Mouse (Mus musculus) left cerebral cortex, adult 2 months (tissue): ENCODE data around the gene Gm10959. TPM values are rescaled to one million over a fixed set of nuclear protein-coding genes. Genes with fewer than 3 reads are reported as not detected.
"Not testable (repeated sequence)": the region's sequence is repeated elsewhere in the genome, so short reads cannot be mapped to it uniquely, and the experiment has no call there.

Source experiments
- DNase-seq, 2 experiments: peaks; one replicate each; pipeline ENCODE4 v3.0.0; 2021 to 2022; ENCODE audit warnings: low spot score in 2 of 2, mixed read lengths in 1 of 2; ENCODE audit errors: extremely low spot score in 1 of 2
- H3K27ac ChIP-seq: fragments of 200-600 bp; 2 replicates; pipeline ENCODE4 v1.8.1; 2022
- H3K4me3 ChIP-seq: fragments of 200-600 bp; 2 replicates; pipeline ENCODE4 v1.8.1; 2022
- CTCF ChIP-seq: fragments of 200-600 bp; IDR thresholded peaks from 2 replicates; pipeline ENCODE4 v1.8.1; 2022; ENCODE audit warnings: antibody characterized with exemption, mild to moderate bottlenecking, moderate library complexity
- intact Hi-C: fragments of 180-260 bp; cut with DNase I; formaldehyde crosslinking; loops from one replicate; pipeline ENCODE4 v1.15.1; 2025
- long read RNA-seq, 2 experiments: library from polyadenylated mRNA; stranded (forward); transcript quantifications; one replicate each; pipeline ENCODE4 v2.0.0; 2021; ENCODE audit warnings: borderline mapping rate in 2 of 2
- total RNA-seq, 2 experiments: library from RNA; stranded (reverse); gene quantifications; 2 replicates each; pipeline ENCODE4 v1.2.3; 2021

Gene Gm10959
- total RNA-seq: not detected
- long read RNA-seq, experiment 1: 0 reads
- long read RNA-seq, experiment 2: 0 reads

- intact Hi-C loops: no loop called here
- H3K4me3 ChIP-seq: no peak within 1 kb of the TSS
- TF ChIP-seq CTCF: no peak
- no peak for DNase-seq
- no peak within 1 kb of the TSS for H3K27ac ChIP-seq
Observed at GRCm38 (mm10) chr3:122919260-122919659, at the start of gene Gm10959. Gene Gm10959, minus strand, starts transcription at chr3:122919360.

DNA sequence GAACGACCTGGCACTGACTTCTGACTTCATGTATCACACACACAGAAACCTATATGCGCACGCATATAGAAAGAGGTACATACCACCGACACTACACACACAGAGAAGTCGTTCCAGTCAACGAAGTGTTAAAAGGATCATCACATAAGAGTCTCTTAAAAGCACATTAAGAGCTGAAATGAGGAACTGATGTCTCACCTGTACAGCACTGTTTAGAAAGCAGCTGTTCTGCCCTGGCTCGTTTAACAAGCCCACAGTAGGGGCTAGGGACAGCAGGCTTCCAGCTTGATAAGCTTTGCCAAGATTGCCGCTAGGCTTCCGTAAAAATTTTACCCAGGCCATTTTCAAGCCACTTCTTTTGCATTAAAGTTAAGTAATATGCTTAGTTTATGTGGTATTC is 49.2 kb upstream of the Gm10959 start:
- Histone ChIP-seq H3K27ac (no peak overlapping the region), H3K4me3 (no peak overlapping the region)
- no peak for TF ChIP-seq CTCF
- no peak for DNase-seq
- intact Hi-C loops: no loop called here

- intact Hi-C loops: no loop called here
- no peak for DNase-seq
- Histone ChIP-seq H3K4me3 (no peak overlapping the region), H3K27ac (no peak overlapping the region)
- no peak for TF ChIP-seq CTCF
Observed at GRCm38 (mm10) chr3:122964301-122964700, 45.1 kb upstream of the Gm10959 start.

DNA sequence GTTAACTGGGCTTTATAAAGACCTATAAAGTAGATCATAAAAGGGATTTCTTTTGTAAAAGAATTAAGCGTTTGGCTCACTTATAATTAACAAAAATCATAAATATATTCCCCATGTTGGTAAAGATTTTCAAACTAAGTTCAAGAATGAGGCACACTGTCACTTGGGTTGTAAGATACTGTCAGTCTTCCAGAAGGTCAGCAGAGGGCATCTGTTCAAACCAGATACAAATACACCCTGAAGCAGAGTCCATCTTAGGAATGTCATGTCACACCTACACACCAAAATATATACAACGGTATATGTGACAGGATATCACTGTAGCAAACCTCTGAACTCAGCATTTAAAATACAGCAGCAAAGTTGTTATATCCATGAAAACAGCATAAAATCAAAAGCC is 31.0 kb upstream of the Gm10959 start:
- H3K27ac ChIP-seq: no peak overlapping the region
- no peak; the same call in 1 of the 2 replicates for TF ChIP-seq CTCF
- intact Hi-C loops: no loop called here

DNA sequence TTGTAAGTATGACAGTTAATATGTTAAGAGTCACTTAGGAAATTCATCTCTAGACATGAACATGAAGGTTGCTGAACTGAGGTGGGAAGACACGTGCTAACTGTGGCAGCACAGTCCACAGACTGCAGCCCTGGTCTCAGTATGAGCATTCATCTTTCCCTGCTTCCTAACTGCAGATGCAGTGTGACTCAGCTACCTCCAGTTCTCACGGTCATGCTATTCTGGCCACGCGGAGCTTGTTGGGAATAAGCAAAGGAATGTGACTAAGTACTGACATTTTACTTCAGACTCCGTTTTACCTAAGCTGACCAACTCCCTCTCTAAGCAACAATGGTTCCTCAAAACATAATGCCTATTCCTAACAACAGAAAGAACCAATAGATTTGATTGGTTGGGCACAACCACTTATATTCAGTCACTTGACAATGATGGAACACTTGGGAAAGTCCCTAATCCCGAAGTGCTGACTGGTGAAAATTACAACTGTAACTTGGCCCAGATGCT is 24.3 kb upstream of the Gm10959 start:
- Histone ChIP-seq H3K4me3 (no peak overlapping the region), H3K27ac (no peak overlapping the region)
- DNase-seq: no peak
- intact Hi-C loops: no loop called here
- TF ChIP-seq CTCF: no peak

More for the DNA sequence above, 31.0 kb upstream of the Gm10959 start:
- no peak for DNase-seq
- no peak overlapping the region for H3K4me3 ChIP-seq

- TF ChIP-seq CTCF: peak; percentile 71
- Histone ChIP-seq H3K27ac (no peak overlapping the region), H3K4me3 (no peak overlapping the region)
- DNase-seq: no peak
- intact Hi-C loops: loop anchor here (1.0 to 5.0 kb wide), 2 partner anchors 164 to 218 kb away; no protein-coding TSS in a partner anchor
Observed at GRCm38 (mm10) chr3:122939215-122939614, 20.1 kb upstream of the Gm10959 start.

DNA sequence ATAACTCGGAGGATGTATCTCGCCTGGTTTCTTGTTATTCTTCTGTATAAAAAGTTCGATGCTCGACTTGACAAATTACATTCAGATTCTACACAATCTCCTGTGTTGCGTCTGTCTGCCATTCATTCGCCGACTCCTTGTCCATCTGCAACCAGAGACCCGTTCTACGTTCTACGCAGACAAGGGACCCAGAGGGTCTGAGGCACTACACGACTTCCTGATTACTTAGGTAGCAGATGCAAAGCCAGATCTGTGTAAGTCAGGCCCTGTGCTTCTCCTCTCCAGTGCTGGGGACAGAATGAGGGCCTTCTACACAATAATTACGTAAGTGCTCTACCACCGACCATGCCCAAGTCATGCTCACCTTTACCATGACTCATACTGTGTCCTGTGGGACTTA is 18.0 kb upstream of the Gm10959 start:
- not testable (repeated sequence) for DNase-seq, H3K27ac ChIP-seq, H3K4me3 ChIP-seq
- intact Hi-C loops: loop anchor here (5.0 kb wide), 1 partner anchor 220 kb away; no protein-coding TSS in a partner anchor

DNA sequence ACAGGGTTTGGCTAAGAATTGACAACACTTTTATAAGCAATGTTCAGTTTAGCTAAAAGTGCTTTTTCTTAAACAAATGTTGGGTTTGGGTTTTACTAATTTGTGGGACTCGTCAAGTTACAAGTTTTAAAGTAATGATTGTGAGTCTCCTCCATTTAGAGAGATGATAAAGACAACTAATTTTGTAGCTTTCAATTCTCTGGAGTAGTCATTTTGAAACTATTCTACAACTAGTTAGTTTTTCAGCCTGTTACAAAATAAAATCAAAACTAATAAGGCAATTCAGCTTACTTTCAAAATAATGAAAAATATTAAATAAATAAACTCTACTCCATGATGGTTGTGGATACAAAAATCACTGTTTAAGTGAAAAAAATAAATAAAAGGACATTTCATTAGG is 13.3 kb upstream of the Gm10959 start:
- intact Hi-C loops: no loop called here
- no peak for TF ChIP-seq CTCF
- H3K4me3 ChIP-seq: no peak overlapping the region
- DNase-seq: no peak
- H3K27ac ChIP-seq: no peak overlapping the region

DNA sequence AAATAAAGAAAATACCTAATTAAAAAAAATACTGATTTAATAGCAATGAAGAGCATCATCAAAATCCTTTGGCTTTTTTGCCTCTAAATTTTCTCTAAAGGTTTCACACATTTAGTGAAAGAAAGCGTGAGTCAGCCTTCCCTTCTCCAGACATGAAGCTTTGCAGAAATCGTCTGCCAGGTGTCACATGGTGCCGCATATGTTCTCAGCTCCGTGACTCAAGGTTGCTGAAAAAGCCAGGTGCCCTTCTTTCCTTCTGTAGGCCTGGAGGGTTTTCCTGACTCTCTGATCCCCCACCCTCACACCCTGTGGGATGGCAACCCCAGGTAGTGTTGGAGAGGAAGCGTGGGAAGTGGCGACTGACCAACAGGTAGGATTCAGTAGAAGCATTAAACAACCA is 10.6 kb upstream of the Gm10959 start:
- Histone ChIP-seq H3K27ac (no peak overlapping the region), H3K4me3 (no peak overlapping the region)
- TF ChIP-seq CTCF: no peak
- DNase-seq: peak; percentile 37 to 52
- intact Hi-C loops: loop anchor here (10.0 kb wide), 1 partner anchor 635 kb away; the partner anchor contains the start of gene Bcar3

- intact Hi-C loops: loop anchor here (2.0 to 10.0 kb wide), 2 partner anchors 61 to 629 kb away; partner anchors contain the start of genes Bcar3 and Usp53
- DNase-seq: peak; percentile 95 to 96
- peak within 1 kb of the TSS; percentile 68 for H3K4me3 ChIP-seq
- H3K27ac ChIP-seq: peak within 1 kb of the TSS; percentile 84
- TF ChIP-seq CTCF: peak; percentile 35
Observed at GRCm38 (mm10) chr3:122924009-122924914, 5.1 kb upstream of the Gm10959 start, which contains the start of gene 1810037I17Rik. Gene 1810037I17Rik, plus strand, starts transcription at chr3:122924203.

GRCm38 (mm10) chr3:122923147-122923546 is 4.0 kb upstream of the Gm10959 start:
- DNase-seq: no peak
- intact Hi-C loops: loop anchor here (10.0 kb wide), 1 partner anchor 628 kb away; the partner anchor contains the start of gene Bcar3
- no peak overlapping the region for H3K27ac ChIP-seq
- TF ChIP-seq CTCF: no peak
- no peak overlapping the region for H3K4me3 ChIP-seq
